Mouse (Mus musculus): ENCODE measurements around the gene Scamp5.

Gene Scamp5

DNA sequence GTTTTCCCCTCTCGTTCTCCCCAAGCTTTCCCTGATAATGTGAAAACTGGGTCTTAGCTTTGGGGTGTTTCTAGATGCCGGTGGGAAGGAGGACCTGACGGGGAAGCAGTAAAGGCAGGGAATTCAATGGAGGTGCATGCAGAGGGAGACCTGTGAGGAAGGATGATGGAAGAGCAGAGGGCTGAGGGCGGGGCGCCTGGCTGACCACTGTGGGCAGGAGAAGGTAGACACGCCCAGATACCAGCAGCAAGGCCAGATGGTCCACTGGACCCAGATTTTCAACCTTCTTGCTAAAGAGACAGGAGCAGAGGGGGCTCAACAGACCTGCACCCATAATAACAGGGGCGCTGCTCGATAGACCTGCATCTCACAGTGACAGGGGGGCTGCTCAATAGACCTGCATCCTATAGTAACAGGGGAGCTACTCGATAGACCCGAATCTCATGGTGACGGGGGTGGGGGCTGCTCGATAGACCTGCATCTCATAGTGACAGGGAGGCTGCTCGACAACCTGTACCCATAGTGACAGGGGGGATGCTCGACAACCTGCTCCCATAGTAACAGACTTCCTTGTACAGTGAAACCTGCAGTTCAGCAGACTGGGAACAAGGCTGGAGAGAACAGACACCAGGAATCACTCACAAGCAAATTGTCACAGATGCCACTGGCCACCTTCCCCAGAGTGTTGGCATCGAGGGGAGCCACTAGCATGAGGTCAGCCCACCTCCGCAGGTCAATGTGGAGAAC lies 48.2 kb downstream of the Scamp5 start:
- no peak for DNase-seq (ENCODE audit: low read depth, low spot score)

DNA sequence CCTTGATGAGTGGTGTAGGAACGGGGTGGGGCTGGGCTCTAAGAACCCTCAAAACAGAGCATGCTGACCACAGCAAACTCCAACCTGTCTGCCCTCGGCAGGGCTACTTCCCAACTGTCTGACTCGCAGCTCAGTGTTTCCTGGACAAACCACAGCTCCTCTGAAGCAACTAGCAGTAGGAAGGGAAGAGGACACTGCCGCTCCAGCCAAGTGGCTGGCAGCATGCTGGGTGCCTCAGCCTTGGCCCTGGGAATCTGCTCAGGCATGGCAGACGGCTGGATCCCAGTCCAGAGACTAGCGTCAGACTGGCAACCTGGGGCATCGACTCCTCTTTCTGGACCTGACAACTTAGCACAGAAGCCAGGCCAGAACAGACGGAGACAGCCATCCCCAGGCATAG lies 50.5 kb downstream of the Scamp5 start:
- no peak for DNase-seq (ENCODE audit: low read depth, low spot score)

DNA sequence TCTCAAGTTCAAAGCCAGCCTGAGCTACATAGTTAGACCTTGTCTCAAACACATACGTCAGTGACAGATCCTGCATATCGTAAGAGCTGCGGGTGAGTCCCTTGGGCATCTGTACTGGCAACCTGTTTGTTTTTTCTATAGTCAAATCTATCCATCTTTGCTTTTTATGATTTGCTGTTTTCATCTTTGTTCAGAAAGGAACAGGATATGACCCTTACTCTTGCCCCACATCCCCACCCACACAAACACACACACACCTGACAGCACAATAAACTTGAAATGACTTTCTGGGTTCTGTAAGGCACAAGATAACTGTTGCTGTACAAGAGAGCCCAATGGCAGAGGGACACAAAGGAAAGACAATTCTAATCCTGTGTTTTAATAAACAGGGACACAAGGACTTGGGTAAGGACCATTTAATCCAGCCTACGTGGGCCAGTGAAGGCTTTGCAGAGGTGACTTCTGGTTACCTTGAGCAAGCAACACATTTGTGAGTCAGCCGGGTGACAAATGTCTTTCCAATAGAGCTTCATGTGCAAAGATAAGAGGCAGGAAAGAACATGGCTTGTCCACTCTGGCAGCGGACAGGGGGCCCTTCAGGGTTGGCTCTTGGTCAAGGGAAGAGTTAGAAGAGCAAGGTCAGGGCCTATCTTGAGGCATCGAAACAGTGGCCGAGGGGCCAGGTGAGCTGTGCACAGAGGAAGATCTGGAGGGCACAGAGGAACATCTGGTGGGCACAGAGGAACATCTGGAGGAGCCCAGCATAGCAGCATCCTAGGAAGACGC lies 60.5 kb downstream of the Scamp5 start:
- DNase-seq (ENCODE audit: low read depth, low spot score), result no peak

DNA sequence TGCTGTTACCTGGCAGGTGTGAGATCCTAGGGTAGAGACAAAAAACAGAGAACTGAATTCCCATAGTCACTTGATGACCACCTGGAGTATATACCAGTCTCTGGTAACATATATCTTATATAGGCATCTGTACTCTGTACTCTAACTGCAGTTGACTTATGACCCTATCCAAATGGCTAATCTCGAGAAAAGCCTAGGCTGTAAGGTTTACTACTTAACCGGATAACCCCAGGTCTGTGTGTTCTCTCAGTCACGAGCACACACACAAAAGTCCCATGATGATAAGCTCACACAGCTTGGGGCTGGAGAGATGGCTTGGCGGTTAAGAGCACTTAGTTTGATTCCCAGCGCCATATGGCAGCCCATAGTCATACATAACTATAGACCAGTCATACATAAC lies 61.5 kb downstream of the Scamp5 start:
- DNase-seq (ENCODE audit: low read depth, low spot score), result no peak

DNA sequence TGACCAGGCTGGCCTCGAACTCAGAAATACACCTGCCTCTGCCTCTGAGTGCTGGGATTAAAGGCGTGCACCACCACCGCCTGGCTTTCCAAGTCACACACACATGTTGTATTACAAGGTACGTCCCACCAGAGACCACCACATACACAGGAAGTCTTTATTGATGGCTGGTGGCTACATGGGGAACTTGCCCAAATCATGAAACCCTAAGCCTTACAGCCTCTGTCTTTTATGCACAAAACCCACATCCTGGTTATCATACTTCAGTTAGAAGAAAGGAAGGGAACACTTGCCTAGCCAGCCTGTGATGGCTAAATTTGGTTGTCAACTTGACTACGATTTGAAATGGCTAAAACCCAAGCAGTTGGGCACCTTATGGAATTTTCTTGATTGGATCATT lies 63.8 kb downstream of the Scamp5 start:
- no peak for DNase-seq (ENCODE audit: low read depth, low spot score)

DNA sequence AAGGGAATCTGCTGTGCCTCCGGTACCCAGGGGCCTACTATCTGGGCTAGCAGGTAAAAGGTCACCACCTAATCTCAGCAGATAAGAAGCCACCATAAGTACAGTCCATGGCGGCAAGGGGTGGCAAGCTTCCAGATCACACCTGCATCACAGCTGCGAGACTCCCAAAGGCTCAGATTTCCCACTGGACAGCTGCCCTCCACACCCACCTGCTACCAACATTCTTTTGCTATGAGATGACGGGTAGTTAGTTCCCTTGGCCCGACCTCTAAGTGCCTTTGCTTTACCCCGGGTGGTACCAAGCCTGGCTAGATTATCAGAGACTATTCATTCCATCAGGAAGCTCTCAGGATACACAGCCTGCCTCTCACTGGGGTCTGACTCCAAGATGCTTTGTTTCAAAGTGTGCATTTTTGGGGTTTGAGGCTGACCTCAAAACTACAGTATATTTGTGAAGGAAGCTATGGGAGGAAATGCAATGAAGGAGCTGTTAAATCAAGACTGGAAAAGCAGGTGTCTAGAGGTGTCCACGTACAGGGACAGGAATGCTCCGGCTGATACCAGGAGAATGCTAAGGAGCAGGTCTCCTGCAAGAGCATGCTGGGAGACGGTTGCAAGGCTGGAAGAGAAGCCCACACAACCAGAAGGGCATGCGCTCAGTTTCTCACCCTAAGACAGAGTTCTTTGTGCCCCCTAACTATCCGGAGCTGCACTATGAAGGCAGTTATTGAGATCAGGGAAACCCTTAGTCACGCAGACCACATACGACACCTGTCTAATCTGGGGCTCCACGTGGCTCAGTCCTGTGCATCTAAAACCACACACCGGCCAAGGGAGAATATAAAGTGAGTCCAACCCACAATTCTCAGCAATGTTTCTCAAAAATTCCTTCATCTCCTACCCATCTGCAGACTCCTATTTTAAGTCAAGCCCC lies 65.3 kb downstream of the Scamp5 start:
- no peak for DNase-seq (ENCODE audit: low read depth, low spot score)

DNA sequence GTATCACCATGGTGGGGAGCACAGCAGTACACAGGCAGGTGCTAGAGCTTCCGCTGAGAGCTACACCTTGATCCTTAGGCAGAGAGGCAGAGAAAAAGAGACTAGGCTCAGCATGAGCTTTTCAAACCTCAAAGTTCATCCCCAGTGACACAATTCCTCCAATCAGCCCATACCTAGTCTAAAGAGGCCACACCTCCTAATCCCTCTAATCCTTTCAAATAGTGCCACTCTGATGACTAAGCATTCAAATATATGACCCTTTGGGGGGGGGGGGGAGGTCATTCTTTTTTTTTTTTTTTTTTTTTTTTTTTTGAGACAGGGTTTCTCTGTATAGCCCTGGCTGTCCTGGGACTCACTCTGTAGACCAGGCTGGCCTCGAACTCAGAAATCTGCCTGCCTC lies 69.1 kb downstream of the Scamp5 start:
- no peak for DNase-seq (ENCODE audit: low read depth, low spot score)

DNA sequence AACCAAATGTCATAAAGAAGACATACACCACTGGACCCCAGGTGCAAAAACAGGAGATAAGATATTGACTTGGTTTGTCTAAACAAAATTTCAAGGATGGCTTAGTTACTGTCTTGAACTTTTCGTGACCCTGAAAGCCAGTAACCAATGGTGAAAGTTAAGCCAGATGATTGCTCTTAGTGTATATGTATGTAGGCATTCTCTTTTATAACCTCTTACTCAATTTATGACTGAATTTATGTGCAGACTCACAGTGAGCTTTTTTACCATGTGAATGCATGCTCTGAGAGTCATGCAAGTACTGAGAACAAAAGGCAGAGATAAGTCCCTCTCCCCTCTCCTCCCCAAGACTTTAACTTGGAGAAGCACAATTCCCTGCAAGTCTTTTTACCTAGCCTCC lies 75.0 kb downstream of the Scamp5 start:
- no peak for DNase-seq (ENCODE audit: low read depth, low spot score)

All from WW6 (cell line).